Mouse (Mus musculus): Measurements from ENCODE around the gene Plekhj1.

DNA sequence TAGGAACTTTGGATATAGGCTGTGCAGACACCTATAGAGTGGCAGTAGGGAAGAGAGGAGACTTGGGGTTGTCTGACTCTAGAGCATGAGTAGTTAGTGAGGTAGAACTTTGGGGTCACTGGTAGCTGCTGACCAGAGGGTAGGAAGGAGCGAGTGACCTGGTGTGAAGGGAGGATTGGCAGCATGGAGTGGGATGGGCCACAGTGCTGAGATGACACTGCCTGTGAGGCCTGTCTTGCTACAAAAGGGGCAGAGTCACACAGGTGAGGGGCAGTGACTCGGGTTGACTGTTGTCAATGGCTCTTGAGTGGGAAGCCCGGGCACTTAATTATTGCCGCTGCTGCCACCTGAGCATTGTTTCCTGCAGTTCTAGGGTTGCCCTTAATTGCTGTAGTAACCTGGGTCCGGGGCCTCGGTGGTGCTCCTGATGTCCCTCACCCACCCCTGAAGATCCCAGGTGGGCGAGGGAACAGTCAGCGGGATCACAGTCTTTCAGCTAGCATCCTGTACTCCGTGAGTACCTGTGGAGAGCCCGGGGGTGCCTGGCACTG lies 29.5 kb upstream of the Plekhj1 start:
- TF ChIP-seq POLR2A (IDR thresholded peaks at IDR 0.05; ENCODE audit: extremely low read depth, insufficient read depth, low read length) (no peak), CTCF (IDR thresholded peaks at IDR 0.05; ENCODE audit: low read depth, low read length) (no peak)
